Mouse (Mus musculus) T-helper 17 cell (primary cell): ENCODE measurements at regions not wholly inside any gene's neighbourhood (a gene's known extent, or its start where the extent isn't known, plus 50 kb on each side); places are given as distances from the start of the nearest gene placed in this dataset.

Experiments
- in situ Hi-C, 2 experiments: fragments of 300-600 bp; cut with MboI, MseI; formaldehyde crosslinking; loops; 1 replicate in 1 of 2; 2 replicates in 1 of 2; pipeline ENCODE4 v1.15.1; 2025; ENCODE audit warnings: high pct_unique_total_duplicates in 2 of 2

- in situ Hi-C loops, result no loop called here
These were observed 515.9 kb downstream of the Tns3 start for GRCm38 (mm10) chr11:8148485-8148825.

GRCm38 (mm10) chr11:8147790-8148484 is 516.4 kb downstream of the Tns3 start:
- in situ Hi-C loops, result no loop called here

DNA sequence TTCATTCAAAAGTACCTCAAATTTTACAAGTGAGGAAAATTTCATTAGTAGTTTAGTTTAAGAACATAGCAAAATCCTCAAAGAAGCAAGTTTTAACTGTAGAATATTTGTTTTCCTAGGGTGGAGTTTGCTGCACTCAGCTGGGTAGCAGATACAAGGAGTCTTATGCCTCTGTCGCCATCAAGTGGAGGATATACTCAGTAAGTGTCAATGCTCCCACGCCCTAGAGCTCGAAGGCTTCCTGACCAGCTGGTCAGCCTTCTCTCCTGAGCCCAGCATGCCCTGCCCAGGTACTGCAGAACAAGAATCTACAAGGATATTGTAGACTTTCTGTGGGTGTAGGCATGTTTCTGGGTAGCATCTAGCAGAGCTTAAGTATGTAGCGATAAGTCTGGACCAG is 527.0 kb downstream of the Tns3 start:
- in situ Hi-C loops, result no loop called here

GRCm38 (mm10) chr11:8136666-8137065 is 527.7 kb downstream of the Tns3 start:
- in situ Hi-C loops, result no loop called here

GRCm38 (mm10) chr11:8109286-8109685 is 555.0 kb downstream of the Tns3 start:
- in situ Hi-C loops, result no loop called here

DNA sequence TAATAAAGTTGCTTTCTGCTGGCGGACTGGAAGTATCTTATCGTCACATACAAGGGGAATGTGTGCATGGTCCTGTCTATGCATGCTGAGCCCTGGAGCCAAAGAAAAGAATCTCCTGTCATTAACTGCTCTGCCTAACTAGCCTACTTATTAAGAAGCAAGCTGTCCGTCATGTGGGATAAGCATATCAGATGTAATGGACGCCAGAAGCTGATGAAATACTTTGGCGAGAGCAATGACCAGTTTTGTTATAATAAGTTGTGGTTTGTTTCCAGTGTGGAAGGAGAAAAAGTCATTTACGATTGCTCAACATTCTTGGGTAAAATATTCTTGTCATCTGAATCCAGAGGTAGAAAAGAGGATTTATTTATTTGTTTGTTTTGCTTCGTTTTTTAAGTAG is 563.2 kb downstream of the Tns3 start:
- in situ Hi-C loops, result no loop called here

GRCm38 (mm10) chr11:8084328-8084727 is 580.0 kb downstream of the Tns3 start:
- in situ Hi-C loops, result no loop called here

DNA sequence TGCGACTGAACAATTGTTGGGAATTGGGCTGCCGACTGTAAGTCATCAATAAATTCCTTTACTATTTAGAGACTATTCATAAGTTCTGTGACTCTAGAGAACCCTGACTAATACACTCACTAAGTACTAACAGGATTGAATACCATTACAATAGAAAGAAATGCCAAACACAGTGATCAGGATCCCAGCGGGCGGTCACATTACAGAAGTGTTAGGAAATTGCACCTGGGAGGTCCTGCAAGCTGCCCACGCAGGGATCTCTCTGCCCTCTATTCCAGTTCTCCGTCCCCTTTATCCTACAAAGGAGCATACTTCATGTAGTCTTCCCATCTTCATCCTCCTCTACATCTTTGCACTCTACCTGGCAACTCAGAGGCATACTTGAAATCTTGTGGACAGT is 581.5 kb downstream of the Tns3 start:
- in situ Hi-C loops, result no loop called here

DNA sequence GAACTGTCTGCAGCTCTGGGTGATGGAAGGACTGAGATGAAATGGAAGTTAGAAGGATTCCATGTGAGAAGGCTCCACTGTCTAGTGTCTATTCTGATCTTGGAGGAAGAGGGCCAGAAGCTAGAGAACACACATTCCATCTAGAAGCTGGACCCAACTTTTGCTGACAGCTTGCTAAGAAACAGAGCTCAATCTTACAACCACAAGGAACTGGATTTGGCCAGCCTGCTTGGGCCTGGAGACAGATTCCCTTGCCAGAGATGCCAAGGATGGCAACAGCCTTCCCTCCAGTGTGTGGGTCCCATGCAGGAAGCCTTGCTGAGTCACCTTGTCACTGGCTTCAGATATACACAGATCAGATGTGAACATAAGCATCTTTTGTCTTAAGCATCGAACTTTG is 591.0 kb downstream of the Tns3 start:
- in situ Hi-C loops, result no loop called here

DNA sequence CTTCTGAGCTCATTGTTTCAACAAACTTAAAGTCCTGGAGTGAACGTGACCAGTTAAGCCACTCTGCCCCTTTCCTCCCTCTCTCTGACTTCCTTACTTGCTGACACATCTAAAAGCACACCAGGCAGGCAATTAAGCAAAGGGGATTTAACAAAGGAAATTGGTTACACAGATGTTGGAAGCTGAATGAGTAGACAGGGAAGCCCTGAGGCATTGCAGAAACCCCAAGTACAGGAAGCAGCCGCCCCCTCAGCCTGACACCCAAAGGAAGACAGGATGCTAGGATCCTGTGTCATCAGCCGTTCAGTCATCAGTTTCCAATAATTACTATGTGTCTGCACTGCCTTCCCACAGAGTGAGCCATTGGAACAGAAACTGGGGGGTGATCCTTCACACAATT is 595.5 kb downstream of the Tns3 start:
- in situ Hi-C loops, result no loop called here

- in situ Hi-C loops, result no loop called here
These were observed 597.0 kb downstream of the Tns3 start for GRCm38 (mm10) chr11:8067330-8067729.

GRCm38 (mm10) chr11:8065811-8066210 is 598.5 kb downstream of the Tns3 start:
- in situ Hi-C loops, result no loop called here

GRCm38 (mm10) chr11:8065086-8065485 is 599.2 kb downstream of the Tns3 start:
- in situ Hi-C loops, result no loop called here

GRCm38 (mm10) chr11:8061989-8062388 is 602.3 kb downstream of the Tns3 start:
- in situ Hi-C loops, result no loop called here

DNA sequence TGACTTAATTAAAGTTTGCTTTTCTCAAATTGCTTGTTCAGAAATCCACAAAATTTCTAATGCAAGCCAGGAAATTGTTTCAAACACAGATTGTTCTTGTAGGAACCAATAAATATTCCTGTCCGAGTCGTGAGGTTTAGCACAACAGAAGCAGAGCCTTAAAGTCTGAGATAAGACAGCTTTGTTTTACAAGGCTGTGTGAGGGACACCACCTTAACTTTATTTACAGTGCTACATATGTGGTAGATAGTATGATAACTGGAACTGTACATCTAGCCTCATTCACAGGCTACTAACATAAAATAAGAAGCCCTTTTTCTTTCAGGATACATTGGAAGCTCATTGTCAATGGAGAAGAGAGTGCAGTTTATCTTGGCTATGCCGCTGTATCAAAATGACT is 602.8 kb downstream of the Tns3 start:
- in situ Hi-C loops, result no loop called here

GRCm38 (mm10) chr11:8051499-8051898 is 612.8 kb downstream of the Tns3 start:
- in situ Hi-C loops, result no loop called here

GRCm38 (mm10) chr11:8045086-8045485 is 619.2 kb downstream of the Tns3 start:
- in situ Hi-C loops, result no loop called here

DNA sequence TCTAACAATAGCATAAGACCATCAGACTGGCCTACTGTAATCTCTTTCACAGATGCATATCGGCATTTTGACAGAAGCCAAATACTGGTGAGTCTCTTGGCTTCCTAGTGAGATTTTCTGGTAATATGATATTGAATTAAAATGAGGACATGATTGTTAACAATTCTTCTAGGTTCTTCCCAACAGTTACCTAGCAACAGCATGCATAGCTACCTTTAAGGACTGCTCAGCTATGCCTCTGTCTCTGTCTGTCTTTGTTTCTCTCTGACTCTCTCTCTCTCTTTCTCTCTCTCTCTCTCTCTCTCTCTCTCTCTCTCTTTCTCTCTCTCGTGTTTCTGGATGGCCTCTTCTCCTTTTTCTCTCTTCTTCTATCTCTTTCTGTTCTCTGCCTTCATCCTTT is 634.2 kb downstream of the Tns3 start:
- in situ Hi-C loops, result no loop called here

DNA sequence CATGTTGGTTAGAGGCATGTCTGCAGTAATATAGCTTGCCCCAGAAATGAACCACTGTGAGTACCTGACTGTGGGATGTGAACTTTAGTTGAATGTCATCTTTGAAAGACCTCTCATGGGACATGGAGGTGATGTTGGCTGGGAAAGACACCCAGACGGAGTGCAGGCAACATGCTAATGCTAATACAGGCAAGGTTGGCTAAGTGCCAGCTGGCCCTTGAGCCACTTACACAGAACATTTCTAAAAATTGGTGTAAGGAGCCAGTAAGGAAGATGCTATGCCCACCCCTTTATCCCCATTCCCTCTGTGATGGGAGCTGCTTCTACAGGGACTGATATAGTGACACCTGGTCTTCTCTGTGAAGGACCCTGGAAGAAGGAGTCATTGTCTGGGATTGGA is 656.5 kb downstream of the Tns3 start:
- in situ Hi-C loops, result no loop called here

DNA sequence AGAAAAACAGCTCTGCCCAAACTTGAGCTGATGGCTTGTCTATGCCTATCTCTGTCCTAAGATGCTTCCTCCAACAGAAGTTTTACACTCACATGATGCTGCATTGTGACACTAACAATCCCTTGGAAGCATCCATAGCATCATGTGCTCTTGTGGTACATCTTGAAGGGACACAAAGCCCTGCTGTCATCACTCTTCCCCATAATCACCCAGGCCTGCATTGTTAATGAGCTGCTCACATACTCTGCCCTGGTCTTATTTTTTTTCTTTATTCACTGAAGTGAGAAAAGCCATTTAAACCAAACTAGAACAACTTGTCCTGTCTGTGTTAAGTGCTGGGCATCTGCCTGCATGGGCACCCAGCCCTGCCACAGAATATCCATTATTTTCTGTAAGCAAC is 683.3 kb downstream of the Tns3 start:
- in situ Hi-C loops, result no loop called here

DNA sequence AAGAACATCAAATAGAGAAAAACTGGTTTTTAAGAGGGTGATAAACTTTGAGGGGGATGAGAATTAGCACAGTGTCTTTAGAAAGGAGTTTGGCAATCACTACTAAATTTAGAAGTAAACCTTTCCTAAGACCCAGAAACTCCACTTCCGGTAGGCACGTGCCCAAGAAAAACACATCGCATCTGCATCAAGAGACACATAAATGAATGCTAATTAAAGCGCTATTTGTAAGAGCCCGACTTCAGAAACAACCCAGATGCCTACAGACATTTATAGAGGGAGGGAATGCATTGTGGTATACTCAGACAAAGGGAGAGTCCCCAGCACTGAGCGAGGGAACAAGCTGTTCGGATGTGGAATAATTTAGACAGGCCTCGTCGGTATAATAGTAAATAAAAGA is 688.5 kb downstream of the Tns3 start:
- in situ Hi-C loops, result no loop called here

DNA sequence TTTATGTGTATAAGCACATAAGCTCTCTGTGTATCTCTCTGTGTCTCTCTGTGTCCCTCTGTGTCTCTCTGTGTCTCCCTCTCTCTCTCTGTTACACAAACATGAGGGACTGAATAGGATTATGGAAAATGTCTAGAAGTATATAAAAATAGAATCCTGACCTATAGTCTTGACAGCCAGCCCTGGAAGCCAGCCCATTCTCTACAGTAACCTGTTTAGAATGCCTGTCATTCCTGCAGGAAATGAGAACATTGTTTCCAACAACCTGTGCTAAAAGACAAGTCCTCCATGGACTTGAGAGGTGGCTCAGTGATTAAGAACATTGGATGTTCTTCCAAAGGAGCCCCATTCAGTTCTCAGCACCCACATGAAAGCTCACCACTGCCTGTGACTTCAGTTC is 714.4 kb downstream of the Tns3 start:
- in situ Hi-C loops, result no loop called here

DNA sequence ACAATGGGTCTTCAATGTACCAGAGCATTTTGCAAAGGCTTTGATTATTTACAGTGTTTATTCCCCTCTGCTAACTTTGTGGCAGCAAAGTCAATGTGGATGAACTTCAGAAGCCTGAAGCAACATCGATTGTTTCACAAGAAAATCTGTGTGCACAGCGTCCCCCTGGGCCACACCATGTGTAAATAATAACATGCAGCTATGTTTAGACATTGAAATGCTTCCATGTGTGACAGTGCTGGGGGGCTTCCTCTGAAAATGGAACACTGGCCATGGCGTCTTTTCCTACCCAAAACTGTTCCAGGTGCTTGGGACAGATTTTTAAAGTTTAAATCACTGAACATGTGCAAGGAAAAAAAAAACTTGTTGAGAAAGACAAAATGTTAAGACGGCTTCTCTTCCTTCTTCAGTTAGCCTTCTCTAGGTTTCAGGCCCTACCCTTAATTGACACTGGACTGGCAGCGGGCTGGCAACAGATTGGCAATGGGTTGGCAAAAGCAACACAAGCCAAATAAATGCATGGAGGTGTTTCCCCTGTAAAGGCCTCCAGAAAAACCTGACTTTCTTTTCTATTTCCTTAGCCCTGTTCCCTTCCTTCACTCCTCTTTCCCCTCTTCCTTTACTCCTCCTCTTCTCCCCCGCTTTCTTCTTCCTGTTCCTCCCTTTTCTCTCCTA is 715.0 kb downstream of the Tns3 start:
- in situ Hi-C loops, result no loop called here
